Mouse (Mus musculus) C2C12 (cell line): ENCODE results near the gene Urah.

Source experiments
- CEBPB ChIP-seq: IDR thresholded peaks from one replicate; pipeline ENCODE4 v1.6.1; 2011; ENCODE audit warnings: low read depth, mild to moderate bottlenecking, control low read depth, moderate library complexity
- CTCF ChIP-seq: IDR thresholded peaks from one replicate; pipeline ENCODE4 v1.5.1; 2011; ENCODE audit not compliant: control insufficient read depth, insufficient read depth, insufficient read length
- FOSL1 ChIP-seq: IDR thresholded peaks from one replicate; pipeline ENCODE4 v1.8.0; 2011; ENCODE audit warnings: mild to moderate bottlenecking, low read length; ENCODE audit not compliant: poor library complexity, insufficient read depth, severe bottlenecking
- MYOD1 ChIP-seq: IDR thresholded peaks from one replicate; pipeline ENCODE4 v1.6.1; 2011; ENCODE audit warnings: low read depth; ENCODE audit not compliant: control insufficient read depth, insufficient read length
- MYOG ChIP-seq: IDR thresholded peaks from one replicate; pipeline ENCODE4 v1.6.1; 2011; ENCODE audit not compliant: control insufficient read depth, insufficient read length; ENCODE audit errors: extremely low read depth
- USF1 ChIP-seq: IDR thresholded peaks from one replicate; pipeline ENCODE4 v1.6.1; 2011; ENCODE audit warnings: low read depth, mild to moderate bottlenecking, control low read depth, moderate library complexity

GRCm38 (mm10) chr7:140797619-140798018 lies 37.2 kb upstream of the Urah start:
- no peak for TF ChIP-seq CTCF
- no peak for TF ChIP-seq USF1
- no peak for TF ChIP-seq FOSL1
- TF ChIP-seq CEBPB: no peak
- TF ChIP-seq MYOG: no peak
- no peak for TF ChIP-seq MYOD1
